Mouse (Mus musculus): ENCODE measurements at regions not wholly inside any gene's neighbourhood (a gene's known extent, or its start where the extent isn't known, plus 50 kb on each side); places are given as distances from the start of the nearest gene placed in this dataset.

GRCm38 (mm10) chr5:150866198-150866597, 86.2 kb upstream of the Kl start:
- no peak overlapping the region for H3K27ac ChIP-seq (ENCODE audit: low read depth, low read length)
- no peaks in the 10 kb centered on the region for H3K9me3 ChIP-seq (ENCODE audit: control insufficient read depth, low read length)
- WGBS = 82% methylated on average over 3 of the region's 3 CpGs
- no peaks in the 10 kb centered on the region for H3K27me3 ChIP-seq (ENCODE audit: control insufficient read depth, insufficient read depth, low read length)
- no peaks in the 10 kb centered on the region for H3K36me3 ChIP-seq (ENCODE audit: control insufficient read depth, insufficient read depth, low read length)
- H3K9ac ChIP-seq (replicated peaks; ENCODE audit: low read depth, low read length) = no peak overlapping the region
- no peak overlapping the region for H3K4me2 ChIP-seq (ENCODE audit: low read depth, low read length)
- H3K4me1 ChIP-seq (ENCODE audit: control insufficient read depth, insufficient read depth, low read length) = no peaks in the 10 kb centered on the region
- H3K4me3 ChIP-seq (ENCODE audit: low read depth, low read length) = no peak overlapping the region
- no peak for ATAC-seq (ENCODE audit: low read depth)

- Histone ChIP-seq H3K4me1 (ENCODE audit: control insufficient read depth, insufficient read depth, low read length) (no peaks in the 10 kb centered on the region), H3K36me3 (ENCODE audit: control insufficient read depth, insufficient read depth, low read length) (no peaks in the 10 kb centered on the region), H3K9ac (replicated peaks; ENCODE audit: low read depth, low read length) (no peak overlapping the region), H3K9me3 (ENCODE audit: control insufficient read depth, low read length) (no peaks in the 10 kb centered on the region), H3K27me3 (ENCODE audit: control insufficient read depth, insufficient read depth, low read length) (no peaks in the 10 kb centered on the region), H3K27ac (ENCODE audit: low read depth, low read length) (no peak overlapping the region), H3K4me3 (ENCODE audit: low read depth, low read length) (no peak overlapping the region), H3K4me2 (ENCODE audit: low read depth, low read length) (no peak overlapping the region)
- ATAC-seq (ENCODE audit: low read depth) = no peak
- 73% methylated on average over 4 of the region's 4 CpGs for WGBS
These were observed 82.5 kb upstream of the Kl start for GRCm38 (mm10) chr5:150869954-150870353.

- ATAC-seq (ENCODE audit: low read depth) = peak; percentile 44; the same call in 1 of the 2 replicates
- no peaks in the 10 kb centered on the region for H3K27me3 ChIP-seq (ENCODE audit: control insufficient read depth, insufficient read depth, low read length)
- H3K4me3 ChIP-seq (ENCODE audit: low read depth, low read length) = no peak overlapping the region
- peaks cover 5% of the 10 kb centered on the region for H3K4me1 ChIP-seq (ENCODE audit: control insufficient read depth, insufficient read depth, low read length)
- no peaks in the 10 kb centered on the region for H3K36me3 ChIP-seq (ENCODE audit: control insufficient read depth, insufficient read depth, low read length)
- WGBS = 31% methylated on average over 4 of the region's 4 CpGs
- H3K9ac ChIP-seq (replicated peaks; ENCODE audit: low read depth, low read length) = no peak overlapping the region
- H3K4me2 ChIP-seq (ENCODE audit: low read depth, low read length) = no peak overlapping the region
- H3K9me3 ChIP-seq (ENCODE audit: control insufficient read depth, low read length) = no peaks in the 10 kb centered on the region
- no peak overlapping the region for H3K27ac ChIP-seq (ENCODE audit: low read depth, low read length)
These were observed 73.6 kb upstream of the Kl start for GRCm38 (mm10) chr5:150878805-150879204.

GRCm38 (mm10) chr5:150883676-150884075, 68.7 kb upstream of the Kl start:
- ATAC-seq (ENCODE audit: low read depth) = no peak
- H3K36me3 ChIP-seq (ENCODE audit: control insufficient read depth, insufficient read depth, low read length) = no peaks in the 10 kb centered on the region
- peaks cover 1% of the 10 kb centered on the region for H3K4me1 ChIP-seq (ENCODE audit: control insufficient read depth, insufficient read depth, low read length)
- WGBS = 73% methylated on average over 2 of the region's 2 CpGs
- no peaks in the 10 kb centered on the region for H3K27me3 ChIP-seq (ENCODE audit: control insufficient read depth, insufficient read depth, low read length)
- no peak overlapping the region for H3K4me2 ChIP-seq (ENCODE audit: low read depth, low read length)
- no peak overlapping the region for H3K9ac ChIP-seq (replicated peaks; ENCODE audit: low read depth, low read length)
- no peak overlapping the region for H3K4me3 ChIP-seq (ENCODE audit: low read depth, low read length)
- H3K9me3 ChIP-seq (ENCODE audit: control insufficient read depth, low read length) = no peaks in the 10 kb centered on the region
- H3K27ac ChIP-seq (ENCODE audit: low read depth, low read length) = no peak overlapping the region

DNA sequence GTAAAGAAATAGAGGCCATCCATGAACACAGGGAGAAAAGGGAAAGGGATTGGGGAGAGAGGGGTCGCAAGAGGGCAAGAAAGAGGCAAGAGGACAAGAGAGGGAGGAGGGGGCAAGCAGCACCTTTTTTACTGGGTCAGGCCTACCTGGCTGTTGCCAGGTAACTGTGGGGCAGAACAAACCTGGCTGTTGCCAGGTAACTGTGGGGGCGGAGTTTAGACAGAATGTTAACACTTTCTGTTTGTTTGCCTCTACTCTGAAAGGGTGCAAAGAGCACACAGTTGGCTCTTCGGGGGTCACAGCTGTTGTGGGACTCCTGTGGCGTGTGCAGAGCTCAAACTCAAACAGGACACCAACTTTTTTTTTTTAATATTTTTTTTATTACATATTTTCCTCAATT, 62.3 kb upstream of the Kl start:
- 88% methylated on average over 4 of the region's 4 CpGs for WGBS

DNA sequence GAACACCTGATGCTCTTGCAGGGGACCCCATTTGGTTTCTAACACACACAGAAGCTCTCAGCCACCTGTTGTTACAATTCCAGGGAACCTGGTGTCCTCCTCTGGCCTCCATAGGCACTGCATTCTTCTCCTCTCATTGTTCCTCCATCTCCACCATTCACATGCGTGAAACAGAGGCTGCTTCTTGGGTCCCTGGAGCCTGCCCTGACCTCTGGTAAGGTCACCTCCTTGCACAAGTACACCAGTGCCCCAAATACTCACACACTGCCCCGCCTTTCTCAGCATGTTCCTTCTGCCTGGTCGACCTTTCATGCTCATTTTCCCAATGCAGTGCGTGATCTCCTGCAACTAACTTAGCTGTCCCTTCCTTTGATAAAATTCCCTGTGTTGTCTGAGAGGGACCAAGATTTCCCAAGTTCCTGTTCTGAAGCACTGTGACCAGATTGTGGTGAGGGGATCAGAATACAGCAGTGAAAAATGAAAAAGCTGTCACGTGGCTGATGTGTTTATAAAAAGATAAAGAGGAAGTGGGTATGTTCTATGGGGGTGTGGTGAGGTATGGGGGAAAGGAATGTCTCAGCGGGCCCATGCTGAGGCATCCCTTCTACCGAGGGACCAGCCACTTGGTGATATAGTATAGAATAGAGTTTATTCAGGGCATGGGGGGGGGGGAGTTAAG, 61.0 kb upstream of the Kl start:
- WGBS = 60% methylated on average over 7 of the region's 7 CpGs
- H3K9me3 ChIP-seq (ENCODE audit: control insufficient read depth, low read length) = no peaks in the 10 kb centered on the region
- H3K4me1 ChIP-seq (ENCODE audit: control insufficient read depth, insufficient read depth, low read length) = peaks cover 10% of the 10 kb centered on the region
- no peaks in the 10 kb centered on the region for H3K36me3 ChIP-seq (ENCODE audit: control insufficient read depth, insufficient read depth, low read length)
- no peak for ATAC-seq (ENCODE audit: low read depth)
- H3K27ac ChIP-seq (ENCODE audit: low read depth, low read length) = no peak overlapping the region
- H3K4me2 ChIP-seq (ENCODE audit: low read depth, low read length) = no peak overlapping the region
- no peak overlapping the region for H3K4me3 ChIP-seq (ENCODE audit: low read depth, low read length)
- no peaks in the 10 kb centered on the region for H3K27me3 ChIP-seq (ENCODE audit: control insufficient read depth, insufficient read depth, low read length)
- H3K9ac ChIP-seq (replicated peaks; ENCODE audit: low read depth, low read length) = no peak overlapping the region

More for the DNA sequence above, 62.3 kb upstream of the Kl start:
- no peaks in the 10 kb centered on the region for H3K27me3 ChIP-seq (ENCODE audit: control insufficient read depth, insufficient read depth, low read length)
- no peak overlapping the region for H3K4me3 ChIP-seq (ENCODE audit: low read depth, low read length)
- no peak for ATAC-seq (ENCODE audit: low read depth)
- H3K36me3 ChIP-seq (ENCODE audit: control insufficient read depth, insufficient read depth, low read length) = no peaks in the 10 kb centered on the region
- H3K9me3 ChIP-seq (ENCODE audit: control insufficient read depth, low read length) = no peaks in the 10 kb centered on the region
- H3K27ac ChIP-seq (ENCODE audit: low read depth, low read length) = no peak overlapping the region
- H3K4me1 ChIP-seq (ENCODE audit: control insufficient read depth, insufficient read depth, low read length) = peaks cover 10% of the 10 kb centered on the region
- no peak overlapping the region for H3K4me2 ChIP-seq (ENCODE audit: low read depth, low read length)
- no peak overlapping the region for H3K9ac ChIP-seq (replicated peaks; ENCODE audit: low read depth, low read length)

DNA sequence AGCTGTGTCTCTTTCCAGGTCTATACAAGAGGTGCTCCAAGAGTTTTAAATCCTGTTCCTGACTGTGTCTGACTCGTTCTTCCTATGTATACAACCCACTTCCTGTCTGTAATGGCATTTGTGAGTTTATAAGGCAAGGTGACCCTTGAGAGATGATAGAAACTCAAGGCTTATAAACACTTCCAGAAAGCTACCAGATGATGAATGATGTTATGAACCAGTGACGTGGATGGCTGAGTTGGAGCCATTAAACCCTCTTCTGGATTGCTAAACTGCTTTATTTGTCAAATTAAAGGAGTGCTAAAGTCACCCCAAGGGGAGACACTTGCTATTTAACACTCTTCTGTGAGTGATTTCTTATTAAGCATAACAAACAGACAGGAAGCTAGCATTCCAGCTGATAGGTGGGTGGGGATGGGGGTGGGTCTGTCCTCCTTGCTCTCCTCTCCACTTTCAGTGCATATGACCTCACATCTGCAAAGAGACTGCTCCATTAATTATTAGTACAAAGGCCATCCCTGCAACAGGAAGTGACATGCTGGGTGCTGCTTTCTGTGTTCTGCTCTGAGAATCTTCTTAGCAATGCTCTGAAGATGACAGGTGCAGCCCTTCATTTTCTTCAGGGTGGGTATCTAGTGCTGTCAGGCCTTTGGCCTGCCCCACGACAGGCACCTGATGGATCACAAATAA, 58.2 kb upstream of the Kl start:
- no peaks in the 10 kb centered on the region for H3K27me3 ChIP-seq (ENCODE audit: control insufficient read depth, insufficient read depth, low read length)
- no peak overlapping the region for H3K4me3 ChIP-seq (ENCODE audit: low read depth, low read length)
- H3K9ac ChIP-seq (replicated peaks; ENCODE audit: low read depth, low read length) = no peak overlapping the region
- no peaks in the 10 kb centered on the region for H3K9me3 ChIP-seq (ENCODE audit: control insufficient read depth, low read length)
- peak; percentile 63; the same call in 1 of the 2 replicates for ATAC-seq (ENCODE audit: low read depth)
- H3K4me2 ChIP-seq (ENCODE audit: low read depth, low read length) = no peak overlapping the region
- H3K36me3 ChIP-seq (ENCODE audit: control insufficient read depth, insufficient read depth, low read length) = no peaks in the 10 kb centered on the region
- 24% methylated on average over 3 of the region's 3 CpGs for WGBS
- peaks cover 10% of the 10 kb centered on the region for H3K4me1 ChIP-seq (ENCODE audit: control insufficient read depth, insufficient read depth, low read length)
- peak overlapping the region; percentile 64; the same call in 1 of the 2 replicates for H3K27ac ChIP-seq (ENCODE audit: low read depth, low read length)

- no peaks in the 10 kb centered on the region for H3K27me3 ChIP-seq (ENCODE audit: control insufficient read depth, insufficient read depth, low read length)
- WGBS = 54% methylated on average over 4 of the region's 4 CpGs
- H3K36me3 ChIP-seq (ENCODE audit: control insufficient read depth, insufficient read depth, low read length) = no peaks in the 10 kb centered on the region
- no peak overlapping the region for H3K9ac ChIP-seq (replicated peaks; ENCODE audit: low read depth, low read length)
- H3K9me3 ChIP-seq (ENCODE audit: control insufficient read depth, low read length) = no peaks in the 10 kb centered on the region
- peaks cover 10% of the 10 kb centered on the region for H3K4me1 ChIP-seq (ENCODE audit: control insufficient read depth, insufficient read depth, low read length)
- no peak overlapping the region for H3K4me3 ChIP-seq (ENCODE audit: low read depth, low read length)
- no peak overlapping the region for H3K4me2 ChIP-seq (ENCODE audit: low read depth, low read length)
- ATAC-seq (ENCODE audit: low read depth) = no peak
- peak overlapping the region; percentile 64; the same call in 1 of the 2 replicates for H3K27ac ChIP-seq (ENCODE audit: low read depth, low read length)
These were observed 57.7 kb upstream of the Kl start for GRCm38 (mm10) chr5:150894739-150895085.

GRCm38 (mm10) chr5:150901661-150902060, 50.7 kb upstream of the Kl start:
- H3K27me3 ChIP-seq (ENCODE audit: control insufficient read depth, insufficient read depth, low read length) = no peaks in the 10 kb centered on the region
- no peak overlapping the region for H3K9ac ChIP-seq (replicated peaks; ENCODE audit: low read depth, low read length)
- no peak overlapping the region for H3K27ac ChIP-seq (ENCODE audit: low read depth, low read length)
- H3K4me2 ChIP-seq (ENCODE audit: low read depth, low read length) = no peak overlapping the region
- 93% methylated on average over 3 of the region's 3 CpGs for WGBS
- no peak for ATAC-seq (ENCODE audit: low read depth)
- H3K4me1 ChIP-seq (ENCODE audit: control insufficient read depth, insufficient read depth, low read length) = peaks cover 11% of the 10 kb centered on the region; the same call in 1 of the 2 replicates
- H3K36me3 ChIP-seq (ENCODE audit: control insufficient read depth, insufficient read depth, low read length) = no peaks in the 10 kb centered on the region
- no peak overlapping the region for H3K4me3 ChIP-seq (ENCODE audit: low read depth, low read length)
- no peaks in the 10 kb centered on the region for H3K9me3 ChIP-seq (ENCODE audit: control insufficient read depth, low read length)

Measured in neural tube, embryonic 14.5 days (tissue).